Mouse (Mus musculus): Measurements from ENCODE around the gene Atp2b2. TPM values are rescaled to one million over a fixed set of nuclear protein-coding genes. Genes with fewer than 3 reads are reported as not detected.

Gene Atp2b2
- total RNA-seq, 1 experiment = 0.67 TPM

GRCm38 (mm10) chr6:114071564-114071963 lies 29.2 kb upstream of the Atp2b2 start:
- peak; percentile 77 for TF ChIP-seq ZC3H11A (IDR thresholded peaks at IDR 0.05; ENCODE audit: borderline replicate concordance, low read depth, low read length)
- no peak for TF ChIP-seq HCFC1 (IDR thresholded peaks at IDR 0.05; ENCODE audit: borderline replicate concordance, insufficient read depth, low read length)
- peak; percentile 44 for DNase-seq (ENCODE audit: low read depth, low spot score)
- in situ Hi-C loops (cut with MboI; ENCODE audit: low sequenced_read_pairs in 2 of 2, unreplicated experiment in 2 of 2) = loop anchor here (5.0 to 10.0 kb wide), 2 partner anchors 309 to 317 kb away; no protein-coding TSS in a partner anchor

DNA sequence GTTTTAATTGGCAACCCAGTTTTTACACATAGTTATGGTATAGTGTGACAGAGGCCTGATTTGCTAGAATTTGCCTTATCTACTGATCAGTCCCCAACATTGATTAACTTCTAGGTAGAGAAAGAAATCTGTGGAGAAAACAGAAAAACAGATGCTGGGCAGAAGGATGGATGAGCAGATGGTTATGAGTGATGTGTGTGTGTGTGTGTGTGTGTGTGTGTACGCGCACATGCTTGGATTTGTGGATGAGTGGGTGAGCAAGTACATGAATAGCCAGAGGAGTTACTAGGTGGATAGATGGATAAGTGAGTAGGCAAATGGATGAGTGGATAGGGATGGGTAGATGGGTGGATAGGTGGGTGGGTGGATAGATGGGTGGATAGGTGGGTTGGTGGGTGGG lies 20.7 kb upstream of the Atp2b2 start:
- TF ChIP-seq MAFK (IDR thresholded peaks at IDR 0.05; ENCODE audit: insufficient read depth, low read depth, low read length) (no peak), CHD2 (IDR thresholded peaks at IDR 0.05; ENCODE audit: low read depth, low read length) (no peak), ZNF384 (IDR thresholded peaks at IDR 0.05; ENCODE audit: low read depth, low read length) (no peak), HCFC1 (IDR thresholded peaks at IDR 0.05; ENCODE audit: borderline replicate concordance, insufficient read depth, low read length) (no peak), ZC3H11A (IDR thresholded peaks at IDR 0.05; ENCODE audit: borderline replicate concordance, low read depth, low read length) (no peak)
- DNase-seq (ENCODE audit: low read depth, low spot score) = no peak
- in situ Hi-C loops (cut with MboI; ENCODE audit: low sequenced_read_pairs in 2 of 2, unreplicated experiment in 2 of 2) = no loop called here
- H3K9ac ChIP-seq (ENCODE audit: insufficient read depth, low read depth, low read length, poor library complexity, severe bottlenecking) = no peak overlapping the region
- no peak overlapping the region for H3K27ac ChIP-seq (ENCODE audit: insufficient read depth, low read depth, low read length, poor library complexity, severe bottlenecking)
- no peaks in the 10 kb centered on the region for H3K36me3 ChIP-seq (ENCODE audit: control insufficient read depth, insufficient read depth, low read length, poor library complexity, severe bottlenecking)
- no peak overlapping the region for H3K4me3 ChIP-seq (ENCODE audit: insufficient read depth in 1 of 2, low read depth in 1 of 2, low read length in 2 of 2, poor library complexity in 1 of 2, severe bottlenecking in 1 of 2)
- H3K4me1 ChIP-seq (ENCODE audit: control insufficient read depth in 2 of 2, insufficient read depth in 2 of 2, low read length in 2 of 2, poor library complexity in 1 of 2) = no peaks in the 10 kb centered on the region
- no peaks in the 10 kb centered on the region for H3K9me3 ChIP-seq (ENCODE audit: control insufficient read depth, insufficient read depth, low read depth, low read length)

More at GRCm38 (mm10) chr6:114071564-114071963, 29.2 kb upstream of the Atp2b2 start:
- Histone ChIP-seq H3K4me3 (ENCODE audit: insufficient read depth in 1 of 2, low read depth in 1 of 2, low read length in 2 of 2, poor library complexity in 1 of 2, severe bottlenecking in 1 of 2) (no peak overlapping the region), H3K4me1 (ENCODE audit: control insufficient read depth in 2 of 2, insufficient read depth in 2 of 2, low read length in 2 of 2, poor library complexity in 1 of 2) (no peaks in the 10 kb centered on the region), H3K27ac (ENCODE audit: insufficient read depth, low read depth, low read length, poor library complexity, severe bottlenecking) (no peak overlapping the region), H3K36me3 (ENCODE audit: control insufficient read depth, insufficient read depth, low read length, poor library complexity, severe bottlenecking) (no peaks in the 10 kb centered on the region), H3K9ac (ENCODE audit: insufficient read depth, low read depth, low read length, poor library complexity, severe bottlenecking) (no peak overlapping the region), H3K9me3 (ENCODE audit: control insufficient read depth, insufficient read depth, low read depth, low read length) (no peaks in the 10 kb centered on the region)

DNA sequence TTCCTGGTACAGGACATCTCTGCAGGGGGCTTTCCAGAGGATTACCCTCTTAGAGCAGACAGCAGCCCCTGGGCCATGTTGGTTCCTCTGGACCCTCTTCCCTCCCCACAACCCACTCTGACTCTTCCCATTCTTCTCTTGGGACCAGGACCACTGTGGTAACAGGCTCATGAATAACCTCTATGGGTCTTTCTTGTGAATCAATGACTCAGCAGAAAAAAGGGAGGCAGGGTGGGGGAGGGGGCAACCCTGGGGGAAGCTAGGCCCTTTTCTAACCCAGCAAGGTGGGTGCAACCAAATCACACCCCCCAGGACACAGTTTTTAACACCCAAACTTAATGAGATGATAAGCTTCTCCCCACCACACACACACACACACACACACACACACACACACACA lies 20.3 kb upstream of the Atp2b2 start:
- TF ChIP-seq ZNF384 (IDR thresholded peaks at IDR 0.05; ENCODE audit: low read depth, low read length) (no peak), MAFK (IDR thresholded peaks at IDR 0.05; ENCODE audit: insufficient read depth, low read depth, low read length) (peak; percentile 80), HCFC1 (IDR thresholded peaks at IDR 0.05; ENCODE audit: borderline replicate concordance, insufficient read depth, low read length) (no peak), ZC3H11A (IDR thresholded peaks at IDR 0.05; ENCODE audit: borderline replicate concordance, low read depth, low read length) (no peak), CHD2 (IDR thresholded peaks at IDR 0.05; ENCODE audit: low read depth, low read length) (no peak)
- Histone ChIP-seq H3K4me3 (ENCODE audit: insufficient read depth in 1 of 2, low read depth in 1 of 2, low read length in 2 of 2, poor library complexity in 1 of 2, severe bottlenecking in 1 of 2) (no peak overlapping the region), H3K36me3 (ENCODE audit: control insufficient read depth, insufficient read depth, low read length, poor library complexity, severe bottlenecking) (no peaks in the 10 kb centered on the region), H3K9me3 (ENCODE audit: control insufficient read depth, insufficient read depth, low read depth, low read length) (no peaks in the 10 kb centered on the region), H3K9ac (ENCODE audit: insufficient read depth, low read depth, low read length, poor library complexity, severe bottlenecking) (no peak overlapping the region), H3K4me1 (ENCODE audit: control insufficient read depth in 2 of 2, insufficient read depth in 2 of 2, low read length in 2 of 2, poor library complexity in 1 of 2) (no peaks in the 10 kb centered on the region), H3K27ac (ENCODE audit: insufficient read depth, low read depth, low read length, poor library complexity, severe bottlenecking) (no peak overlapping the region)
- no peak for DNase-seq (ENCODE audit: low read depth, low spot score)
- in situ Hi-C loops (cut with MboI; ENCODE audit: low sequenced_read_pairs in 2 of 2, unreplicated experiment in 2 of 2) = no loop called here

GRCm38 (mm10) chr6:114059206-114059605 lies 16.8 kb upstream of the Atp2b2 start:
- no peak for DNase-seq (ENCODE audit: low read depth, low spot score)
- in situ Hi-C loops (cut with MboI; ENCODE audit: low sequenced_read_pairs in 2 of 2, unreplicated experiment in 2 of 2) = no loop called here
- no peak overlapping the region for H3K9ac ChIP-seq (ENCODE audit: insufficient read depth, low read depth, low read length, poor library complexity, severe bottlenecking)
- no peaks in the 10 kb centered on the region for H3K36me3 ChIP-seq (ENCODE audit: control insufficient read depth, insufficient read depth, low read length, poor library complexity, severe bottlenecking)
- no peak overlapping the region for H3K4me3 ChIP-seq (ENCODE audit: insufficient read depth in 1 of 2, low read depth in 1 of 2, low read length in 2 of 2, poor library complexity in 1 of 2, severe bottlenecking in 1 of 2)
- H3K27ac ChIP-seq (ENCODE audit: insufficient read depth, low read depth, low read length, poor library complexity, severe bottlenecking) = no peak overlapping the region
- no peaks in the 10 kb centered on the region for H3K9me3 ChIP-seq (ENCODE audit: control insufficient read depth, insufficient read depth, low read depth, low read length)
- H3K4me1 ChIP-seq (ENCODE audit: control insufficient read depth in 2 of 2, insufficient read depth in 2 of 2, low read length in 2 of 2, poor library complexity in 1 of 2) = no peaks in the 10 kb centered on the region
- no peak for TF ChIP-seq ZC3H11A (IDR thresholded peaks at IDR 0.05; ENCODE audit: borderline replicate concordance, low read depth, low read length)
- no peak for TF ChIP-seq HCFC1 (IDR thresholded peaks at IDR 0.05; ENCODE audit: borderline replicate concordance, insufficient read depth, low read length)
- TF ChIP-seq ZNF384 (IDR thresholded peaks at IDR 0.05; ENCODE audit: low read depth, low read length) = no peak
- no peak for TF ChIP-seq MAFK (IDR thresholded peaks at IDR 0.05; ENCODE audit: insufficient read depth, low read depth, low read length)
- no peak for TF ChIP-seq CHD2 (IDR thresholded peaks at IDR 0.05; ENCODE audit: low read depth, low read length)
